Mouse (Mus musculus): Measurements from ENCODE around the gene Stn1. TPM values are rescaled to one million over a fixed set of nuclear protein-coding genes. Genes with fewer than 3 reads are reported as not detected.

Stn1 gene
- total RNA-seq, 2 experiments from 2014 or later: 23.0 to 27.5 TPM

GRCm38 (mm10) chr19:47487572-47487971, 49.7 kb downstream of the Stn1 start:
- Histone ChIP-seq H3K4me3 (no peak overlapping the region), H3K27ac (no peak overlapping the region)
- intact Hi-C loops (cut with DNase I): no loop called here
- DNase-seq (ENCODE audit: extremely low spot score in 1 of 2, low spot score in 2 of 2): no peak
- TF ChIP-seq CTCF (IDR thresholded peaks at IDR 0.05): no peak

GRCm38 (mm10) chr19:47485997-47486566, 51.2 kb downstream of the Stn1 start:
- intact Hi-C loops (cut with DNase I): no loop called here
- no peak for DNase-seq (ENCODE audit: extremely low spot score in 1 of 2, low spot score in 2 of 2)
- Histone ChIP-seq H3K27ac (peak overlapping the region; percentile 40; the same call in 1 of the 2 replicates), H3K4me3 (no peak overlapping the region)
- TF ChIP-seq CTCF (IDR thresholded peaks at IDR 0.05): no peak

GRCm38 (mm10) chr19:47484110-47484509, 53.2 kb downstream of the Stn1 start:
- peak; percentile 51 to 57 for DNase-seq (ENCODE audit: extremely low spot score in 1 of 2, low spot score in 2 of 2)
- intact Hi-C loops (cut with DNase I): no loop called here
- H3K27ac ChIP-seq: peak overlapping the region; percentile 46; the same call in 1 of the 2 replicates
- no peak overlapping the region for H3K4me3 ChIP-seq
- TF ChIP-seq CTCF (IDR thresholded peaks at IDR 0.05): no peak

GRCm38 (mm10) chr19:47483346-47483745, 54.0 kb downstream of the Stn1 start:
- no peak overlapping the region for H3K27ac ChIP-seq
- TF ChIP-seq CTCF (IDR thresholded peaks at IDR 0.05): no peak
- no peak overlapping the region for H3K4me3 ChIP-seq
- no peak for DNase-seq (ENCODE audit: extremely low spot score in 1 of 2, low spot score in 2 of 2)
- intact Hi-C loops (cut with DNase I): no loop called here

GRCm38 (mm10) chr19:47473453-47473852, 63.9 kb downstream of the Stn1 start:
- no peak overlapping the region for H3K27ac ChIP-seq
- no peak for DNase-seq (ENCODE audit: extremely low spot score in 1 of 2, low spot score in 2 of 2)
- no peak for TF ChIP-seq CTCF (IDR thresholded peaks at IDR 0.05)
- H3K4me3 ChIP-seq: no peak overlapping the region
- intact Hi-C loops (cut with DNase I): no loop called here

- H3K4me3 ChIP-seq: no peak overlapping the region
- intact Hi-C loops (cut with DNase I): no loop called here
- H3K27ac ChIP-seq: no peak overlapping the region
- TF ChIP-seq CTCF (IDR thresholded peaks at IDR 0.05): no peak
- no peak for DNase-seq (ENCODE audit: extremely low spot score in 1 of 2, low spot score in 2 of 2)
Measured at GRCm38 (mm10) chr19:47472881-47473400, 64.4 kb downstream of the Stn1 start.

- TF ChIP-seq CTCF (IDR thresholded peaks at IDR 0.05): no peak
- H3K27ac ChIP-seq: no peak overlapping the region
- no peak for DNase-seq (ENCODE audit: extremely low spot score in 1 of 2, low spot score in 2 of 2)
- intact Hi-C loops (cut with DNase I): no loop called here
- no peak overlapping the region for H3K4me3 ChIP-seq
Measured at GRCm38 (mm10) chr19:47471808-47472207, 65.5 kb downstream of the Stn1 start.

- Histone ChIP-seq H3K4me3 (no peak overlapping the region), H3K27ac (no peak overlapping the region)
- no peak for TF ChIP-seq CTCF (IDR thresholded peaks at IDR 0.05)
- no peak for DNase-seq (ENCODE audit: extremely low spot score in 1 of 2, low spot score in 2 of 2)
- intact Hi-C loops (cut with DNase I): no loop called here
Measured at GRCm38 (mm10) chr19:47468750-47469149, 68.6 kb downstream of the Stn1 start.

- intact Hi-C loops (cut with DNase I): no loop called here
Measured at GRCm38 (mm10) chr19:47466775-47467174, 70.5 kb downstream of the Stn1 start.

GRCm38 (mm10) chr19:47465467-47465866, 71.8 kb downstream of the Stn1 start:
- DNase-seq (ENCODE audit: extremely low spot score in 1 of 2, low spot score in 2 of 2): no peak
- peak; percentile 10 for TF ChIP-seq CTCF (IDR thresholded peaks at IDR 0.05)
- Histone ChIP-seq H3K27ac (no peak overlapping the region), H3K4me3 (no peak overlapping the region)
- intact Hi-C loops (cut with DNase I): loop anchor here (1.0 kb wide), 1 partner anchor 109 kb away; no protein-coding TSS in a partner anchor

More at GRCm38 (mm10) chr19:47466775-47467174, 70.5 kb downstream of the Stn1 start:
- no peak for DNase-seq (ENCODE audit: extremely low spot score in 1 of 2, low spot score in 2 of 2)
- no peak overlapping the region for H3K27ac ChIP-seq
- no peak overlapping the region for H3K4me3 ChIP-seq
- TF ChIP-seq CTCF (IDR thresholded peaks at IDR 0.05): no peak

- no peak; the same call in 1 of the 2 replicates for TF ChIP-seq CTCF (IDR thresholded peaks at IDR 0.05)
- Histone ChIP-seq H3K4me3 (peak within 1 kb of the TSS; percentile 74), H3K27ac (peak within 1 kb of the TSS; percentile 64)
- peak in 1 of 2 experiments; percentile 29 for DNase-seq (ENCODE audit: extremely low spot score in 1 of 2, low spot score in 2 of 2)
- intact Hi-C loops (cut with DNase I): loop anchor here (1.0 kb wide), 1 partner anchor 108 kb away; no protein-coding TSS in a partner anchor
Measured at GRCm38 (mm10) chr19:47464304-47465241, 72.7 kb downstream of the Stn1 start, which contains the start of gene Sh3pxd2a. Sh3pxd2a (minus strand) TSS chr19:47464401.
